24 mouse cellular contexts compared by ENCODE assay signal in the genomic region with DNA sequence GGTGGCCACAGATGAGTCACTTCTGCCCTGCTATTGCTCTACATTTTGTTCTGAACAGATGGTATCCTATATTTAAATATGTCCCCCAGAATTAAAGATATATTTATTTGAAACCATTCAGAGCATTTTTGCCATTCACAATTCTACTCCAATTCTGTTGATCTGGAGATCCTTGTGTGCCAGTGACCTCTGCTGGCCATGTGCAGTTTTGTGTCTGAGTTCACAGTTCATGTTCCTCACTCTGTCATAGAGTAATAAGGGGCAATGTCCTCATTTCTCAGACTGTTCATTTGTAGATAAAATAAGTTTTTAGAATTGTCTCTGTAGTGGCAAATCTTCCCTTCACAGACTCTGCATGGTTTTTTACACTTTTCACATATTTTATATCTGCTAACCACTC.
DNase-seq lines count a peak whose midpoint lies in the region; ATAC-seq lines count a peak whose summit lies in the region.
"Had no signal": no experiment of that assay in that cellular context is flagged by ENCODE, and none has a peak within 500 bp of the region (broad histone marks: within the 10 kb centered on the region; RNA-seq: fewer than 3 reads in every experiment).

No protein-coding gene starts in this region.

- H3K9me3 ChIP-seq in kidney, embryonic 14.5 days (ENCODE audit: control insufficient read depth, low read length): peaks cover 5% of the 10 kb centered on the region; the same call in 1 of the 2 replicates
- H3K9me3 ChIP-seq: megakaryocyte, embryonic 14.5 days had no signal

- no peak for ATAC-seq in kidney, embryonic 14.5 days (ENCODE audit: low FRiP score, low TSS enrichment)
- ATAC-seq: forebrain, embryonic 13.5 days; hindbrain, embryonic 16.5 days; intestine, postnatal 0 days; midbrain, embryonic 15.5 days had no signal

- no peaks in the 10 kb centered on the region for H3K4me1 ChIP-seq in kidney, embryonic 14.5 days (ENCODE audit: control insufficient read depth, insufficient read depth, low read length)
- H3K4me1 ChIP-seq: forebrain, embryonic 13.5 days; limb, embryonic 15.5 days; megakaryocyte, embryonic 14.5 days; midbrain, embryonic 15.5 days; neural tube, embryonic 15.5 days had no signal

- peak; percentile 6 for DNase-seq in kidney, adult 9 months
- peak; percentile 5 for DNase-seq in ES-CJ7 (ENCODE audit: low read depth, low spot score)
- DNase-seq in kidney, postnatal 36 days: peak; percentile 2 to 44
- peak; percentile 33 to 41 for DNase-seq in thymus, postnatal 36 days
- no peak for DNase-seq in urinary bladder, postnatal 10 days (ENCODE audit: low spot score)
- no peak for DNase-seq in adrenal gland, postnatal 36 days
- DNase-seq: adrenal gland, postnatal 25 days; cerebellum, adult 18-20 months; cerebellum, postnatal 25 days; gastrocnemius, postnatal 10 days; heart, adult 11 months; heart, postnatal 36 days; lung, postnatal 10 days had no signal

- no peak overlapping the region for H3K4me2 ChIP-seq in kidney, embryonic 14.5 days (replicated peaks; ENCODE audit: low read depth, low read length)
- H3K4me2 ChIP-seq: forebrain, embryonic 13.5 days; limb, embryonic 15.5 days; midbrain, embryonic 15.5 days; neural tube, embryonic 15.5 days had no signal

- H3K9ac ChIP-seq in kidney, embryonic 14.5 days (ENCODE audit: low read depth, low read length): no peak overlapping the region
- H3K9ac ChIP-seq: forebrain, embryonic 13.5 days; limb, embryonic 15.5 days; midbrain, embryonic 15.5 days; neural tube, embryonic 15.5 days had no signal

- no peaks in the 10 kb centered on the region for H3K36me3 ChIP-seq in kidney, embryonic 14.5 days (ENCODE audit: control insufficient read depth, insufficient read depth, low read length)
- H3K36me3 ChIP-seq: limb, embryonic 15.5 days; midbrain, embryonic 15.5 days; neural tube, embryonic 15.5 days had no signal

- no peak overlapping the region for H3K27ac ChIP-seq in kidney, embryonic 14.5 days (ENCODE audit: low read depth, low read length)
- H3K27ac ChIP-seq: forebrain, embryonic 13.5 days; layer of hippocampus, adult 2 months; limb, embryonic 15.5 days; midbrain, embryonic 15.5 days; neural tube, embryonic 15.5 days had no signal

- no peaks in the 10 kb centered on the region for H3K27me3 ChIP-seq in kidney, embryonic 14.5 days (ENCODE audit: control insufficient read depth, insufficient read depth, low read length)
- H3K27me3 ChIP-seq: forebrain, embryonic 13.5 days; limb, embryonic 15.5 days; megakaryocyte, embryonic 14.5 days; midbrain, embryonic 15.5 days; neural tube, embryonic 15.5 days had no signal

- no peak overlapping the region for H3K4me3 ChIP-seq in kidney, embryonic 14.5 days (ENCODE audit: low read length)
- H3K4me3 ChIP-seq: erythroblast, embryonic 14.5 days; forebrain, embryonic 13.5 days; layer of hippocampus, adult 2 months; limb, embryonic 15.5 days; megakaryocyte, embryonic 14.5 days; midbrain, embryonic 15.5 days; myocyte; neural tube, embryonic 15.5 days had no signal

Comparison
In these comparisons a context has a peak if more than half of its experiments do, and no peak if none do; other contexts are left out.
1. DNase-seq: peak in kidney, adult 9 months (single experiment), ES-CJ7 (single experiment), kidney, postnatal 36 days (2 of 2) and thymus, postnatal 36 days (2 of 2); none in urinary bladder, postnatal 10 days (single experiment) and adrenal gland, postnatal 36 days (0 of 2).